Mouse (Mus musculus) stomach, postnatal 0 days (tissue): ENCODE data around the gene Fblim1.

Experiments
- CTCF ChIP-seq: IDR thresholded peaks from 2 replicates; pipeline ENCODE4 v1.5.1; 2016; ENCODE audit warnings: antibody characterized with exemption, low read depth, mild to moderate bottlenecking, moderate library complexity
- EP300 ChIP-seq: optimal IDR thresholded peaks from 2 replicates; pipeline ENCODE3; 2016; ENCODE audit warnings: antibody characterized with exemption

- TF ChIP-seq CTCF (peak; percentile 30), EP300 (no peak)
Observed at GRCm38 (mm10) chr4:141623666-141624065, 17.8 kb upstream of the Fblim1 start, which contains the start of gene Slc25a34.
